Mouse (Mus musculus): ENCODE measurements around the gene Gm45618.
A peak's percentile ranks its signal among the peaks of the same experiment; 100 is the strongest.

Gm45618 gene

DNA sequence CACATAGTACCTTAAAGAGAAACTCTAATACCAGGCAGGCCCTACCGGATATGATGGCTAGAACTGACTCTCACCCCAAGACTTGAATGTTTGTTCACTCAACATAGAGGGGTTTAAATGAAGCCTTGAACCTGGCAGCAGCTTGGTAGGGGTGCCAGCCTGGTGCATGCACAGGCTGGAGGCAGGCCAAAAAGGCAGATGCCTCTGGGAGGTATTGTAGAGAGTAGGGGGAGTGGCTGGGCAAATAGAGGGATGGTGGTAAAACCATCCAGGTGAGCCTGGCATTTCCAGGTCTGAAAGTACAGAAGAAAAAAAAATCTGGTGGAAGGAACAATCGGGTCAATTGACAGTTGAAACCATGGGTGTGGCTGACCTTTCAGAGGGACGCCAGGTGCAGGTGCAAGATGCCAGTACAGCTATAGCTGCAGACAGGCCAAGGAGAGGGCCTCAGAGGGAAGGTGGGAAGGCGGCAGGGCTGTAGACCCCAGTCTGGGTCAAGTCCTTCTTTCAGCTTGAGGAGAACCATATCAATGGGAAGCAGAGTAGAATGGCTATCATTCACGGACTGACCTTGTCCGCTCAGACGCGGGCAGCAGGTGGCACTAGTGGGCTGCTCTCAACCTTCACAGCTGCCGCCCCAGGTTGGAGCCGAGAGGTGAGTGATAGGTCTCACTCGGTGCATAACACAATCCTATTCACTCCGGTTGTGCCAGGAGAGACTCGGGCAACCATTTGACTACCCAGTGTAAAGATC is 49.9 kb downstream of the Gm45618 start:
- DNase-seq (ENCODE audit: low spot score in 2 of 2) = peak; percentile 79 to 90

Measured in spleen, postnatal 10 days (tissue).